Mouse (Mus musculus) brain, embryonic 14.5 days (tissue): ENCODE measurements around the gene Atxn1.

Experiments
- CTCF ChIP-seq: fragments of 200-500 bp; IDR thresholded peaks from 2 replicates; pipeline ENCODE4 v1.5.1; 2012; ENCODE audit warnings: inconsistent platforms, mild to moderate bottlenecking, moderate library complexity, borderline replicate concordance; ENCODE audit not compliant: insufficient read depth, insufficient read length; ENCODE audit errors: extremely low read depth
- POLR2A ChIP-seq: fragments of 200-500 bp; IDR thresholded peaks from 2 replicates; pipeline ENCODE4 v1.6.1; 2012; ENCODE audit warnings: mild to moderate bottlenecking, inconsistent platforms, borderline replicate concordance; ENCODE audit not compliant: poor library complexity, insufficient read depth, insufficient read length, severe bottlenecking; ENCODE audit errors: extremely low read depth

GRCm38 (mm10) chr13:45961871-45962630, 2.8 kb downstream of the Atxn1 start:
- TF ChIP-seq CTCF (no peak), POLR2A (no peak)
